Mouse (Mus musculus): ENCODE results near the gene Uts2b.

DNA sequence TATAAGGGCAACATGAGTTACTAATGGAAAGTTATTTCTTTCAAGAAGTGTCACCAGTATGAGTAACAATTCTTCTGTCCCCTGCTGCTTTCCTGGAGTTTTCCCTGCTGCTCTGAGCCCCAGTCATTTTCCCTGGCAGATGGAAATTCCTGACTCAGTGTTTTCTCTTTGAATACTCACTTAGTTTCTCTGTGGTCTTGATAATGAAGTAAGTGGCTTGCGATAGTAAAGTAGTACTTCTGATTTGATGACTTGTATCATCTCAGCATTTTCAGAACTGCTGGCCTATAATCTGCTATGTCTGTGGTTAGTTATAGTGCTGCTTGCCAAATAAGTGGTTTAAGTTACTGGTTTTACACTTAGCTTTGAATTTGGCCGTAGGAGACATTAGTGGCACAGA is 31.5 kb upstream of the Uts2b start:
- TF ChIP-seq CTCF (IDR thresholded peaks at IDR 0.05; ENCODE audit: insufficient read depth, low read length) (no peak), POLR2A (IDR thresholded peaks at IDR 0.05; ENCODE audit: borderline replicate concordance, extremely low read depth, low read depth, low read length) (no peak)

All from lung, adult 2 months (tissue).